Mouse (Mus musculus) spleen, adult 18-20 months (tissue): ENCODE measurements around the gene Btn2a2.

ENCODE experiments used
- DNase-seq, 2 experiments: peaks; one replicate each; pipeline ENCODE4 v3.0.0; 2022; ENCODE audit warnings: mixed read lengths in 2 of 2

The Btn2a2 gene

GRCm38 (mm10) chr13:23521703-23522102 lies 33.0 kb upstream of the Btn2a2 start:
- peak; percentile 65 to 76 for DNase-seq

DNA sequence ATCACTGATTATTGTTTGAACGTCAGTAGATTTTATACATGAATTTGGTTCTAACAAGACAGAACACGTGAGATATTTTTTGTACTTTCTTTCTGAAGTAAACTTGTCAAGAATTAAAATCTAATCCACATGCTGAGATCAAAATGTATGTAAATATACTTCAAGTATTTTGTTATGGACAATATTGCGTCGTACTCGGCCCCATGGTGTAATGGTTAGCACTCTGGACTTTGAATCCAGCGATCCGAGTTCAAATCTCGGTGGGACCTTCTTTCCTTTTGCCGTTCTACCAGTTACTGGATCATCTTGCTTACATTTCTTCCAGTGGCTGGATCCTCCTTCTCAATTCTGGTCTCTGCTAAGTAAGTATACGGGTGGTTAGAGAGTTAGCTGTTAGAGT lies 30.8 kb upstream of the Btn2a2 start:
- DNase-seq, result peak; percentile 47 to 72

DNA sequence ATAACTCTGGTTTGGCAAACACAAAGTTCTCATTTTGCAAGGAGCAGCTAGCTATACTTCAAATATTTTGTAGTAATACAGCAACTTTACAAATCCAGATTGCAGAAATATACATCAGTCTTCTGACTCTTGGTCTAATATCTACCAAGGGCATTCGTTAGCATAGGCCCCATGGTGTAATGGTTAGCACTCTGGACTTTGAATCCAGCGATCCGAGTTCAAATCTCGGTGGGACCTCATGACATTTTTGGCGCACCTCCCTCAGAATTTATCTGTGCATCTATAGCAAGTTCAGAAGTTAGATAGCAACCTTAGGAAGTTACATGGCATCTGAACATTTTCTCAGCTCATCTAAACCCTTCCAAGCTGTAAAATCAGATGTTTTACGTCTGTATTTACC lies 30.2 kb upstream of the Btn2a2 start:
- peak; percentile 56 to 77 for DNase-seq

- DNase-seq, result no peak
Observed at GRCm38 (mm10) chr13:23518295-23518603, 29.6 kb upstream of the Btn2a2 start.

DNA sequence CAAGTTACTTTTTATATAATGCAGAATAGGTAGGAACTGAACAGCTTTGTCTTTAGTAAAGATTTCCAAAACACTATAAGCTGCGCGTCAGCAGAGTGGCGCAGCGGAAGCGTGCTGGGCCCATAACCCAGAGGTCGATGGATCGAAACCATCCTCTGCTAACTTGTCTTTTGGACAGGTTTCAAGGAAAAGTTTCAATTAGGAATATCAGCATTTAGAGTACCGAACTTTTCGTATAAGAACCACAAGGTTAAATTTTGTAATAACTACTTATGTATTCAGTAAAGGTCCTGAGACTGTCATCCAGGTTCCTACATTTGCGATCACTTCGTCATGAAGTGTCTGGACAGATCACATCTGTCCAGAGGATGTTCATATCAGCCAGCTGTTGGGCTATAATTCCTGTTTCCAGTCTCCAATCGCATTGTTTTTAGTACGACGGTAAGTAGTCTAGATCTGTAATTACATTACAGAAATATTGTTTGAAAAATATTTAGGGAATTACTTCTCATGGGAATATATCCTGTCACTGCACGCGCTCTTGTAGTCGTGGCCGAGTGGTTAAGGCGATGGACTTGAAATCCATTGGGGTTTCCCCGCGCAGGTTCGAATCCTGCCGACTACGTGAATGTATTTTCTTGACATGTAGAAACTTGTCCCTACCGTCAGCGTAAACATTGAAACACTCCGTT lies 29.1 kb upstream of the Btn2a2 start:
- DNase-seq, result peak; percentile 78 to 87

GRCm38 (mm10) chr13:23516822-23517602 lies 28.4 kb upstream of the Btn2a2 start:
- peak; percentile 63 to 82 for DNase-seq

DNA sequence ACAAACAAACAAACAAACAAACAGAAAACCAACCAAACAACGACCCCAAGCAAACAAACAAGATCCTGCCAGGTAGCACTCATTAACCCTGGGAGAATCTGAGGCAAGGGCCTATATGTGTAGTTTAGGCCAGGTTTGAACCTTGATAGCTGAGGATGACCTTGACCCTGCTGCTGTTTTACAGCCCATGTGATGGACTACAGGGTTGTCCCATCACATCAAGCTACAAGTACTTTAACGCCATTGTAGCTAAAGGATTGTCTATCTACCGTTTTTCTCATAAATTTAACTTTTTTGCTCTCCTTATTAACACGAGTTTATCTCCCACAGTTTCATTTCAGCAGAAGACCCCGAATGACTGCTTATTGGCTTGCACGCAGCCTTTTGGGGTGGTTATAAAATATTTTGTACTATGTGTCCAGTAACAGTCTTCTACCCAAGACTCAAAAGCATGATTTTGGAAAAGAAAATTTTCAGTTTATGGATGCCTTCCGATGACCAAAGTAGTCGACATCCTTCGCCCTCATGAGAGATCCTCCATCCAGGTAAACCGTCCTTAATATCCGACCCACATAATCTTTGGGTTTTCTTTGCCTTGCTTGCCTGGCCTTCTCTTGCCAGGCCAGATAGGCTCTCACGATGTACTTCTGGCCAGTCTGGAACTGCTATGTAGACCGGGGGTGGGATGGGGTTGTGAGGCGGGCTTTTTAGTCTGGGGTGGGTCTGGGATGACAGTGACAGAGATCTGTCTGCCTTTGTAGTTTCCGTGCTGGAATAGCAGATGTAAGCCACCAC lies 27.4 kb upstream of the Btn2a2 start:
- DNase-seq, result no peak

DNA sequence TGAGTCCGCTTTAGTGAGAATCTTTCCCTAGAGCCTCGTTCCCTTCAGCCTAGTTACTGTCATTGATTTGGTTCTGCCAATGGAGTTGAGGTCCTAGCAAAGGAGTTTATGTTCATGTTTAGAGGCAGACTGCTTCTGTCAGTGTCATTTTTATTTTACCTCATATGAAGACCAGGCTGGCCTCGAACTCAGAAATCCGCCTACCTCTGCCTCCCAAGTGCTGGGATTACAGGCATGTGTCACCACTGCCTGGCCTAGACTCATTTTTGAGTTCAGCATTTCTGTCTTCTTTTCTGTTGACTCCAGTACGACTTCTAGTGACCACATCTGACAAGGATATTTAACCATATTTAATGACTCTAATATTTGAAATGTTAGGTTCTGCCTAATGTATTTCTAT lies 26.6 kb upstream of the Btn2a2 start:
- no peak for DNase-seq

- no peak for DNase-seq
Observed at GRCm38 (mm10) chr13:23513517-23513916, 24.9 kb upstream of the Btn2a2 start.

DNA sequence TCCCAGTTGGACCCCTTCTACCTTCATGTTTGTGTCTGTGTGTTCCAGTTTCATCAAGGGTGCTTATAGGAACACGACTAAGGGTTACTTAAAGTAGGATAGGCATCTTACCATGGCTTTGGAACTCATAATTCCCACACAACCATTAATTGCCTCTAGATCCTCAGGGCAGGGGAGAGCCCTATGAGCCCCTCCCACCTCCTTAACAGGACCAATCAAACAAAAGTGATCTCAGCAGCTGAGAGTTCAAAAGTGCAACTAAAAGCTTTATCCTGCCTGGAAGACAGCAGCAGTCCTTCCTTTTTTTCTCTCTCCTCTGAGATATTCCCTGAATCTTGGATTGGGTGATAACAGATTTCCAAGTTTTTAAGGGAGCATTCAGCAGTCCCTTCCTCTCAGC lies 21.5 kb upstream of the Btn2a2 start:
- DNase-seq, result no peak

DNA sequence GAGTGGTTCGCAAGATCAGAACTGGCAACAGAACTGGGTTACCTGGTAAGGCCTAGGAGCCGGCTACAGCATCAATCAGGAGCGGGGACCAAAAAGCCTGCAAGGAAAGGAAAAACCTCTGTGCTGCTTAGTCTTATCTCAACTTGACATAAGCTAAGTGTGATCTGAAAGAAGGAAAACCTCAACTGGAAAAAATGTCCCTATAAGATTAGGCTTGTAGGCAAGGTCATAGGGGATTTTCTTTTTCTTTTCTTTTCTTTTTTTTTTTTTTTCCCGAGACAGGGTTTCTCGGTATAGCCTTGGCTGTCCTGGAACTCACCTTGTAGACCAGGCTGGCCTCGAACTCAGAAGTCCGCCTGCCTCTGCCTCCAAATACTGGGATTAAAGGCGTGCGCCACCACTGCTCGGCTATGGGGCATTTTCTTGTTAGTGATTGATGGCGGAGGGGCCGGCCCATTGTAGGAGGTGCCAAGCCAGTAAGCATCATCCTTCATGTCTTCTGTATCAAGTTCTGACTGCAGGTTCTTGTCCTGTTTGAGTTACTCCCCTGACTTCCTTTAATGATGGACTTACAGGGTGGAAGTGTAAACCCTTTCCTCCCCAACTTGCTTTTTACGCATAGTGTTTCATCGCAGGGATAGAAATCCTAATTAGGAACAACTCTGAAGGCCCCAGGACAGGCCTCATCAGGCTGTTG lies 18.3 kb upstream of the Btn2a2 start:
- no peak for DNase-seq

GRCm38 (mm10) chr13:23506351-23506750 lies 17.7 kb upstream of the Btn2a2 start:
- DNase-seq, result peak; percentile 15 to 40

GRCm38 (mm10) chr13:23505662-23506345 lies 17.1 kb upstream of the Btn2a2 start:
- DNase-seq, result no peak

DNA sequence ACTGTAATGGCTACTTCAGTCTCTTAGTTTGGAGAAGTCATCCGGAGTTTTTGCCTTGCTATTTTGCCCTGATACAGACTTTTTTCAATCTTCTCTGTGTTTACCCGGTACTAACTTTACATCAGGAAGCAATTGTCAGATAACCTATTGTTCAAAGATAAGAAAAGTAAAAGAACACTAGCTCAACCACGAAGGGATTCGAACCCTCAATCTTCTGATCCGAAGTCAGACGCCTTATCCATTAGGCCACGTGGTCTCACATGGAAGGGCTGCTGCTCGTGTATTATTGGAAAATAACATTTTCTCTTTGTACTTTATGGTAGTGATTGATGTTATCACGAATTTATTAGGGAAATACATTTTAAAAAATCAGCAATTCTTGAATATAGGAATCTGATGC lies 15.1 kb upstream of the Btn2a2 start:
- peak in 1 of 2 experiments; percentile 27 for DNase-seq

DNA sequence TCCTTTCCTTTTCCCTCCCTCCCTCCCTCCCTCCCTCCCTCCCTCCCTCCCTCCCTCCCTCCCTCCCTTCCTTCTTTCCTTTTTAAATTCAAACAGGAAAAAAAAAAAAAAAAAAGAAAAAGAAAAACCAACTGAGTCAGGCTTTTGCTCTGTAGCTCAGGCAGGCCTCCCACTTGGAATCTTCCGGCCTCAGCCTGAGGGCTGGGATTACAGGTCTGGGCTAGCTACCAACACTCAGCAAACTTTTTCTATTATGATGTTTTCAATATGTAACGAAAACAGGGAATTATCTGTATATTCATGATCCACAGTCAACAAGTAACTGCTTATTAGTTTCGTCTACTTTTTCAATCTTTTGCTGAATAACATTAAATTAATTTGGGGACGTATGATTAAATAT lies 14.3 kb upstream of the Btn2a2 start:
- no peak for DNase-seq

DNA sequence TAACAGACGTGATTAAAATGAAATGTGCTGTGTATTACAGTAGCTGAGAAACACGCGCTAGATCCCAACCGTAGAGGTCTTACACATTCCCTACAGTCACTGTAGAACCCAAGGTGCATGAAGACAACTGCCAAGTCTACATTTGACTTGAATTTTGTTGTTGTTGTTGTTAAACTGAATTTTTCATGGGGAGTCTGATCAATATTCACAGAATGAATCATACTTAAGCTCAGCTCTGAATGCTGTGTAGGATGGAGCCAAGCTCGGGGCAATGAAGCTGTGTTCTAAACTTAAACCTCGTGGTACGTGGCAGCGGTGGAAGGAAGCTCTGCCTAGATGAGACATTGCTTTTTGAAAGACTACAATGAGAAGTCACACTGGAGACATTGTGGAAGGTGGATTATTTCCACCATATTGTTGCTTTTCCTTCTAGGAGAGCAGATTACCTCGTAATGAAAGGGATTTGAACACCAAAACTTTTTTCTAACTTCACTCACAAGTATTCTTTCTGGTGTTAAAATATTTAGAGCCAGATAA lies 13.4 kb upstream of the Btn2a2 start:
- DNase-seq, result no peak

DNA sequence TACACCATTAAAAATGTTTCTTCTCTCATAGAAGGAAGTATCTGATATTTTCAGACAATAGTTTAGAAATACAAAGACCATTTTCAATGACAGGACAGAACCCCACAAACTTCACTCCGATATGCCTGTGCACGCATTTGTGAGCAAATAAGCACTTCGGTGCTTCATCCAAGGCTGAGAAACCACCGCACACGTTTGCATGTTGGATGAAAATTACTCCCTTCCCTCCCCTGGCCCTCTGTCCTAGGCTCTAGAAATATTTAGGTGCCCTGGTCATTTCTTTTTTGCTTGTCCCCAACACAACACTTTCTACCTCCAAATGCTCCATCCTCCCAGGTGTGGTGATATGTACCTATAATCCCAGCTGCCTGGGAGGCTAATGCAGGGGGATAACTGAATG lies 12.9 kb upstream of the Btn2a2 start:
- no peak for DNase-seq

DNA sequence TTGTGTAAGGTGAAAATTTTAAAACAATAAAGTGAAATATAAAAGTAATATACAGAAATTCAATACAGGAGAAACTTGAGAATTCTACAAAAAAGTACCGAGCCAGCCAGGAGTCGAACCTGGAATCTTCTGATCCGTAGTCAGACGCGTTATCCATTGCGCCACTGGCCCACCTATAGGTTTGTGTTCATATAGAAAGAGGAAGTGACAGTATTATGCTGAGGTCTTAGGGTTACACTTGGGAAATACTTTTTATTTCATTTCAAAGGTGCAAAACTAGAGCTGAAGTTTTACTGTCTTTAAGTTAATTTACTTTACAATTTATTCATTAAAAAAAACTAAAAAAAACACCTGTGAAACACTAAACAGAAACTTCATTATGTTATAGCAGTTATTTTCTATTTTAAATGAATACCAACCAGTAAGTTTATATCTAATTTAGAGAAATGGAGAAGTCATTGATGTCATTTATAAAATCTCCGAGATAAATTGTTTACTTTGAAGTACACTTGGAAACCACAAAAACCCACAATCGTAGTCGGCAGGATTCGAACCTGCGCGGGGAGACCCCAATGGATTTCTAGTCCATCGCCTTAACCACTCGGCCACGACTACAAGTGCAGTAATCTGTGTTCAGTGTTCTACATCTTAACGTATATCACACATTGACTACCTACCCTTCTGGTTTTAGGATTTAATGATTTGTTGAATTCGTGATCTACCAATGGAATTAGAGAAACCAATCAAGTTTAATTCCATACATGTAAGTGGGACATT lies 12.0 kb upstream of the Btn2a2 start:
- DNase-seq, result peak; percentile 17 to 29

GRCm38 (mm10) chr13:23499943-23500342 lies 11.3 kb upstream of the Btn2a2 start:
- no peak for DNase-seq

DNA sequence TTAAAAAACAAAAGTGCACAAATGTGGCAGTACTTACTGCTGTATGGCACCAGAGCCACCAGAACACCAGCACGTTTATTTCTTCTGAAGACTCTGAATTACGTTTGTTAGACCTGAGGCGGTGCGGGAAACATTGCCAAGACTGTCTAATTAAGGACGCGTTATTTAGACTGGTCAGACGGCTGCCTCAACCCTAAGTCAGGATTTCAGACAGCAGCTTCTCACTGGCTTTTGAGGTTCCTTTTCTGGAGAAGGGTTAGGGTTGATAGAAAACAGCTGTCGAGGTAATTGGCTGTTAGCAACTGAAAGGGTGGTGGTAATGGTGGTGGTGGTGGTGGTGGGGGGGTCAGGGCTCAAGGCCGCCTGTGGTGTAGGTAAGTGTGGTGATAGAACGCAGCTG lies 10.0 kb upstream of the Btn2a2 start:
- no peak for DNase-seq

DNA sequence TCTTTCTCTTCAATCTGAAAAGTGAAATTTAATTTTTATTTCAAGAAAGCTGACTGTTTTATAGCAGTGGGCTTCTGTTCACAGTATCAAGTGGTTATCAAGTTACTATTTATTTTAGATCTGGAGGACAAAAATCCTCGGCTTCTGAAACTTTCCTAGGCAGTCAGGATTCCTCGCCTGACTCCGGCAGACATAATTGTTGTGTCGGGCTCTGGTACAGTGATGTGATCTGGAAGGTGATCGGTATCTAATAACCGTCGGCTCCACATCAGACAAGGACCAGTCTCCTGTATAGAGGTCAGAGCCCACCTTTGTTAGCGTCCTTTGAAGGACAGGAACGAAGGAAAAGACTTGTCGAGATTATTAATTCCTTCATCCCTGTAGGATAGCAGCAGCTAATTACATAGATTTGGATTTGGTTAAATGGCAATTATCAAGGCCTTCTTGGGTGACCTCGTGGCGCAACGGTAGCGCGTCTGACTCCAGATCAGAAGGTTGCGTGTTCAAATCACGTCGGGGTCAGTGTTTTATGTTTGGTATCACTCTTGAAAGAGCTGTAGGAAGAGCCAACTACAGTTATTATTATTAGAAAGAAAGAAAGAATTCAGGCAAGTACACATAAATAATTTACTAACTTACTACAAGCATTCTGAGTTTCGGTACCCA lies 9.1 kb upstream of the Btn2a2 start:
- no peak for DNase-seq
